Mouse (Mus musculus): ENCODE data around the gene Gm17651. TPM values are rescaled to one million over a fixed set of nuclear protein-coding genes. Genes with fewer than 3 reads are reported as not detected.
A peak's percentile ranks its signal among the peaks of the same experiment; 100 is the strongest.

The Gm17651 gene
- total RNA-seq (2021): not detected
- long read RNA-seq, experiment 1: 0 reads
- long read RNA-seq, experiment 2: 0 reads

DNA sequence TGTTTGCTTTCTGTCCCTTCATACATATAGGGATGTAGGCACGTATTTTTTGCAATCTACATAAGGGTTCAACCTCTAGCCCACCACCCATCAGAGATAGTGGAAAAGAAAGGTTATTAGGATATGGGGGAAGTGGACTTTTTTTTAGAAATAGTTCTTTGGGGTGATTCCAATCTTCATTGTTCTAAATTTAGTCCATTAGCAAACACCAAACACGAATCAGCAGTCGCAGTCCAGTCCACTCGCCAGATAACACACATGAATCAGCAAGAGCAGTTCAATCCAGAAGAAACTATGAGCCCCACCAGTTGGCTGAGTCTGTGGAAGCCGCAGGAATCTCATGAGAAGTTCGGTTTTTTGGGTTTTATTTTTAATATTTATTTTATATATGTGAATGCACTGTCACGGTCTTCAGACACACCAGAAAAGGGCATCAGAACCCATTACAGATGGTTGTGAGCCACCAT, at the start of gene Gm17651:
Gm17651 (minus strand) TSS at position 51 of the 467 bp plus-strand sequence.
- Histone ChIP-seq H3K27ac (no peak within 1 kb of the TSS), H3K4me3 (no peak within 1 kb of the TSS)
- no peak for DNase-seq (ENCODE audit: low spot score in 2 of 2)
- no peak for TF ChIP-seq CTCF (conservative IDR thresholded peaks at IDR 0.05)

DNA sequence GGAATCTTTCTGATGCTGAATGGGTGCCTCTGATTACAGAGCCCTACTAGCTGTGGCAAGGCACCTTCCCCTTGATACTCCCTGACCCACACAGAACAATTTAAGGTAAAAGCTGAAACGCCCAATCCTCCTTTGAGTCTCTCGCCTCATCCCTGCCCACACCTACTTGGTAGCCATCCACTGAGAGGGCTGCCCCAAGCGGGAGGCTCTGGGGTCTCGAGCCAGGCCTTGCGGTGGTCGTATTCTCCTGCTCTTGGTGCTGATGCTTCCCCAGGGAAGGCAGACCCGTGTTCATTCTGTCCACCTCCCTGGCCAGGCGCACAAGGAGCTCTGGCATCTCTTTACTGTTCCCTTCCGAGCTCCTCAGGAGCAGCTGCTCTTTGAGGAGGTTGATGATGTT, 44.6 kb upstream of the Gm17651 start:
- no peak for TF ChIP-seq CTCF (conservative IDR thresholded peaks at IDR 0.05)
- no peak for DNase-seq (ENCODE audit: low spot score in 2 of 2)
- Histone ChIP-seq H3K27ac (no peak overlapping the region), H3K4me3 (no peak overlapping the region)

DNA sequence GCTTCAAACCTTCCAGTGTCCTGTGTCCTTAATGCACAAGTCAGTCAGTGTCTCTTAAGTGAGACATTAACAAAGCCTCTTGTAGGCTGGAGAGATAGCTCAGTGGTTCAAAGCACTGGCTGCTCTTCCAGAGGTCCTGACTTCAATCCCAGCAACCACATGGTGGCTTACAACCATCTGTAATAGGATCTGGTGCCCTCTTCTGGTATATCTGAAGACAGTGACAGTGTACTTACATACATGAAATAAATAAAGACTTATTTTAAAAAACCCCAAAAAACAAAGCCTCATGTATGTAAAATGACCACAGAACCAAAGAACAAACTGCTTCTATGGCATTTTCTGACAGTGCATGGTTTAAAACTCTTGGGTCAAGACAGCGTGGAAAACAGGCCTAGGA, 41.4 kb upstream of the Gm17651 start:
- no peak overlapping the region for H3K27ac ChIP-seq
- peak; percentile 52 for TF ChIP-seq CTCF (conservative IDR thresholded peaks at IDR 0.05)
- DNase-seq (ENCODE audit: low spot score in 2 of 2): no peak
- H3K4me3 ChIP-seq: no peak overlapping the region

DNA sequence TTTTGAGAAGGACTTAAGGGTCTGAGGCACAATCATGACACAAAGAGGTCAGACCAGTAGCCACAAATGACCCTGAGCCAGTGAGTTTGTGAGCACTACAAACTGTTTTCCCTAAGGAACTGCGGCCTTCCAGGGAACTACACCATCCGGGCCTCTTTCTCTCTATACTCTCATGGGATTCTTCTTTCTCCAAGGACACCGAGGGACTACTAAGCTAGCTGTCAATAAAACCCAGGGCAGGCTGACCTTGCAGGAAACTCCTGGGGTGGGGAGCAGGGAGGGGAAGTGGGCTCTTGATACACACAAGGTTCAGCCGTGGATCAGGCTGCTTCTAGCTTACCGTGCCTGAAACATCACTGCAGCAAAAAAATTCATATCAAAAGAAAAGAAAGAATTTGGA, 36.4 kb upstream of the Gm17651 start:
- TF ChIP-seq CTCF (conservative IDR thresholded peaks at IDR 0.05): no peak
- DNase-seq (ENCODE audit: low spot score in 2 of 2): no peak
- Histone ChIP-seq H3K27ac (no peak overlapping the region), H3K4me3 (no peak overlapping the region)

DNA sequence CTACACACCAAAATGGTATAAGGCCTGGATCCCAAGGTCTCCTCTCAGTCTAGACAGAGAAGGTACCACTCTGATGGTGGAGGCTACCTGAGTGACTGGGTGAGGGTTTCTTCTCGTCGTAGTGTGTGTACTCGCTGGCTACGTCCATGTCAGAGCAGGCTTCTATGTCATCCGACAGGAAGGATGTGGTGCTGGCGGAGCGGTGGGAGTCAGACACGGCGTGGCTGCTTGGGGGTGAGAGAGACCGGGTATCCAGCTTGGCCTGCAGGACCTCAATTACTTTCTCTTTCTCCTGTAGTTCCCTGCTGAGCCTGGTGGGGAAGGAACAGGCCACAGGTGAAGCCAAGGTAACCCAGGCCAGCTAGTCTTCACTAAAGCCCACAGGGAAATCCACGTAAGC, 35.6 kb upstream of the Gm17651 start:
- DNase-seq (ENCODE audit: low spot score in 2 of 2): no peak
- Histone ChIP-seq H3K4me3 (no peak overlapping the region), H3K27ac (no peak overlapping the region)
- TF ChIP-seq CTCF (conservative IDR thresholded peaks at IDR 0.05): no peak

DNA sequence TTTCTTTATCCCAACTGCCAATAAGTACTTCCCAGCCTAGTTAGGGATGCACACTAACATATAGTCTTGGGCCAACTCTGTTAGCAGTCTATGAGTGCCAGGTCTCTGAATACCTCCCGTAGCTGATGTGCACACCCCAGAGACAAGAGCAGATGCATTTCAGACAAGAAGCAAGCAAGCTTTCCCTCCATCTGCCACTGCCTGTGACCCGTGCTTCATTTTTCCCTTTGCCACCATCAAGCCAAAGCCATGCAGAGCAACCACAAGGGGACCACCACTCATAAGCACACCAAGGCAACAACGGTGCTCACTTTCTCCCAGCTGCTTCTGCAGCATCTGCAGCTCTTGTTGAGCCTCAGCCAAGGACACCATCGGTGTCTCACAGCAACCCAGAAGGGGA, 32.1 kb upstream of the Gm17651 start:
- DNase-seq (ENCODE audit: low spot score in 2 of 2): no peak
- no peak overlapping the region for H3K4me3 ChIP-seq
- H3K27ac ChIP-seq: no peak overlapping the region
- TF ChIP-seq CTCF (conservative IDR thresholded peaks at IDR 0.05): no peak

DNA sequence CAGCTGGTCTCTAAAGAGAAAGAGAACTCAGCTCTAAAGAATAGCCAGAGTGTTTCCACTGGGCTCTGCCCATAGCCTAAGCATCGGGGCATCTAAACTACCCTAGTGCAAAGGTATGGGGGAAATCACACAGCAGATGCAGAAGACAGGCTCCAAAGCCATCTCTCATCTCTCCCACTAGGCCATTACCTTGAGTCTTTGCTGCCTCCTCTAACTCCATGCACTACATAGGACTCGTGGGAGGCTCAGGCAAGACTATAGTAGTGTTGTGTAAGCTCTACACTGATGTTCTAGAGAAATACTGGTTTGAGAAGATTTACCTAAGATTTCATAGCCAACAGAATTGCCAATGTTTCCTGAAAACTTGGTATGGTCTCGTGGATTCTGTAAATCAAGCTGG, 31.0 kb upstream of the Gm17651 start:
- no peak for TF ChIP-seq CTCF (conservative IDR thresholded peaks at IDR 0.05)
- H3K27ac ChIP-seq: no peak overlapping the region
- no peak for DNase-seq (ENCODE audit: low spot score in 2 of 2)
- H3K4me3 ChIP-seq: no peak overlapping the region

DNA sequence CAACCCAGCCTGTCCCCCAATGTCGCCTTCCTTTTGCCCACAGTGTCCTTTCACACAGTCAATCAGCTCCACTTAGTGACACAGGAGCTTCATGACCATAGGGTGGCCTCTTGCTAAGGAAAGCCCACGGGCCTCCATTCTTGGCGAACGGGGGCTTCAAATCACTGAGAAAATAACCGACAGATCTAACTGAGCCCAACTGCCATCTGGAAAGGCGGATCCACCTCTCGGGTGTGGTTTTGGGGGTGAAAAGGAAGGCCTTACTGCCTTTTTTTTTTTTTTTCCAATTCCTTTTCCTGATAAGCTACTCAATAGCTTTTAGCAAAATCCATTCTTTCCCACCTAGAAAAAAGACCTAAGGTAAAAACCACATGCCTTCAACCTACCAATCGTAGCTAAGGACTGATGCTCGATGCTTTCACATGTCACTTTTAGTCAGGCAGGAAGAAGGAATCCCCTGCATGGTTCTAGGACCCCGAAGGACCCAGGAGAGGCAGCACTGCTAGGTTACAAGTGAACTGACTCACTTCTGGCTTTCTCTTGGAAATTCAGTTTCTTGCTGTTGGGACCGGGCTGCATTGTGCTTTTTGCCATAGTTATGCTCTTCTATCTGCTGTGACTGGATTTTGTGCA, 28.1 kb upstream of the Gm17651 start:
- TF ChIP-seq CTCF (conservative IDR thresholded peaks at IDR 0.05): no peak
- Histone ChIP-seq H3K27ac (no peak overlapping the region), H3K4me3 (no peak overlapping the region)
- DNase-seq (ENCODE audit: low spot score in 2 of 2): no peak

DNA sequence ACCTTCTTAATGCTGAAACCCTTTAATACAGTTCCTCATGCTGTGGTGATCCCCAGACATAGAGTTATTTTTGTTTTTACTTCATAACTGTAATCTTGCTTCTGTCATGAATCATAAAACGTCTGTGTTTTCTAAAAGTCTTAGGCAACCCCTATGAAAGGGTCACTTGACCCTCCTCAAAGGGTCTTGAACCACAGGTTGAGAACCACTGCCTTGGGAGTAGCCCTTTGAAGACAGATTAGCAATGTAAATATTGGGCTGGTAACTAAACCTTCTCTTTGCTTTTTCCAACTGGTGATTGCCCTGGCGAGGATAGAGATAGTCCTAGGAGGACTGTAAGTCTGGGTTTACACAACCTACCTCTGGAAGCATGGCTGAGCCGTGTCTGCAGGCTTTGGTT, 26.7 kb upstream of the Gm17651 start:
- H3K27ac ChIP-seq: no peak overlapping the region
- TF ChIP-seq CTCF (conservative IDR thresholded peaks at IDR 0.05): no peak
- no peak for DNase-seq (ENCODE audit: low spot score in 2 of 2)
- no peak overlapping the region for H3K4me3 ChIP-seq

DNA sequence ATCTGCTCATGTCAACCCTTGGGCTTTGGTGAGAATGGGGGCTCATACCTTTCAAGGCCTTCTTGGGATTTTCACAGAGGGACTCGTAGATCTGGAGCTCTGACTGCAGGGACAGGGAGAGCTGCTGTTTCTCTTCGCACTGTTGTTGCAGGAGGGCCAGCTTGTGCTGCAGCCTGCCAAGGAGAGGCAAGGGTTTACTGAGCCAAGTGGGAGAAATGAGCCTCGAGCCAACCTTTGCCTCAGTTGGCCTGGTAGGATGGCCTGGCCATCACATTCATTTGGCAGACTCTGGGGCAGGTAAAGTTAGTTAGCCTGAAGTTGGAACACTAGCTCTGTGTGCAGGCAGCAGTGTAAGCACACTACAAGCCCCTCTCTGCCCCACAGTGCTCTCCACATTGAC, 24.6 kb upstream of the Gm17651 start:
- DNase-seq (ENCODE audit: low spot score in 2 of 2): no peak
- TF ChIP-seq CTCF (conservative IDR thresholded peaks at IDR 0.05): no peak

DNA sequence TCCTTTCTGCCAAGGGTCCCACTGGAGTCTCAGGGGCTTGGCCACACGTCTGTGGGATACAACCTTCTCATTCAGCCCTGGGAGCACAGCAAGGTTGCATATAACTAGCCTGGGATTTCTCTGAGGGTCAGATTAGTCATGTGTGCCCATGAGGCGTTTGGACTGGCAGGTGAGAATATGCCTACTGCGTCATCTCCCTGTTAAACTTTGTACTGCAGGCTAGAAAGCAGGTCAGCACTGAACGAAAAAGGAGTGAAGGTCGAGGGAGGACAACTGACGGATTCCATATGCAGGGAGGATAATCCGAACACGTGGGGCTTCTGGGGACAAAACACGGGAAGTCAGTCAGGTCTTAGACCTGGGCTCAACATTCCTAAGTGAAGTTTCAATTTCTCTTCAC, 22.8 kb upstream of the Gm17651 start:
- DNase-seq (ENCODE audit: low spot score in 2 of 2): no peak
- TF ChIP-seq CTCF (conservative IDR thresholded peaks at IDR 0.05): no peak
- Histone ChIP-seq H3K27ac (no peak overlapping the region), H3K4me3 (no peak overlapping the region)

More for the DNA sequence above, 24.6 kb upstream of the Gm17651 start:
- H3K27ac ChIP-seq: no peak overlapping the region
- no peak overlapping the region for H3K4me3 ChIP-seq

DNA sequence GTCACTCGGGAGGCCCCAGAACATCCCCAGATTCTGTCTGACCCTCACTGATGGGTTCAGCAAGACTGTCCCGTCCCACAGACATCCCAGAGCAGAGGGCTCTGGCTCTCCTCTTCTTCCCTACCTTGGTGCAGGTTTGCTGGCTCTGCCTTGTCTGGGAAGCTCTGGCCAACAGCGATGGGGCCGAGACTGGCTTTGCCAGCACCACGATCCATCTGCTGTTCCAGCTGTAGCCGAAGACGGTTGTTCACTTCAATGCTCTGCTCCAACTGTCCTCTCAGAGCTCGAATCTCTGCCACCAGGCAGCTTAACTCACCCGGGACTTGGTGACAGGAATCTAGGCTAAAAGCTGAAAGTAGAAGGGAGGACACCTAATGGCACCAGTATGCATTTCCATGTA, 22.4 kb upstream of the Gm17651 start:
- TF ChIP-seq CTCF (conservative IDR thresholded peaks at IDR 0.05): no peak
- DNase-seq (ENCODE audit: low spot score in 2 of 2): no peak
- Histone ChIP-seq H3K27ac (no peak overlapping the region), H3K4me3 (no peak overlapping the region)

DNA sequence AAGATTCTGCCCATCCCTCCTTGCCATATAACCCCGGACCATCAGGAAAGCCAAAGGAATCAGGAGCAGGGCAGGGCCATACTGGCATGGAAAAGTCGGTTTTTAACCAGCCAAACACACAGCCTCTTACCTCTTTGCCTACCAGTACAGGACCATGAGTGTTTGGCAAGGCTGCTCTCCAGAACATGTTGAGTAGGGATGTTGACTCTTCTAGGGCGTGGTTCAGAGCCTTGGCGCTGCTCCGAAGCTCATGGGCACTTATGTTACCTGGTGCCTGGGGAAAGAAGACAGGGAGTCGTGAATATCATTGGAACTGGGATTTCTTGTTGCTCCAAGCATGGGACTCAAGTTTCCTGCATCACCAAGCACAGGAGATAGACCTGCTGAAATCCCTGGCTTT, 19.3 kb upstream of the Gm17651 start:
- DNase-seq (ENCODE audit: low spot score in 2 of 2): no peak
- Histone ChIP-seq H3K4me3 (no peak overlapping the region), H3K27ac (no peak overlapping the region)
- TF ChIP-seq CTCF (conservative IDR thresholded peaks at IDR 0.05): no peak

DNA sequence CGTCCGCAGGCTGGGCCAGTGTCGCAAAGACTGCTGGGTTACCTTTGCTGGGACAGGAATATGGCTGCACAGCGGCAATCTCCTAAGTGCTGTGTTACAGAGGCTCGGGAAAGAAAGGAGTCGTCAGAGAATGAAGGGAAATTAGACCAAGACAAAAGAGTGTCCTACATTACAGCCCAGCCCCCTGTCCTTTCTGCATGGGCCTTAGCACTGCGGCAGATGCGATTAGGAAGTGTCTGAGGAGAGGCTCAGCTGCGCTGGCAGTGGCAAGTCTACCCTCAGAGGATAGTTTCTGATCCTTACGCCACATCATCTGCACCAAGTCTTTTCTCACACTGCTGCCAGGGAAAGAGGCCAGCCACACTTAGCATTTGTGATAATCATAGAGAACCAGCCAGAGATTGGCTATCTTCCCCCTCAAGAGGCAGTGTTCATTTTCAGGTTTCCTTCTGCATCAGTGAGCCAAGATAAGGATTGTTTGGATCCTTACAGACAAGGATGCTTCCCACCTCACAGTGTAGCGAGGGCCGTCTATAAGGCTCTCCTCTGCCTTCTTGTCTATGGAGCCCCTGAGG, 17.0 kb upstream of the Gm17651 start:
- Histone ChIP-seq H3K4me3 (no peak overlapping the region), H3K27ac (peak overlapping the region; percentile 46; the same call in 1 of the 2 replicates)
- no peak for TF ChIP-seq CTCF (conservative IDR thresholded peaks at IDR 0.05)
- no peak for DNase-seq (ENCODE audit: low spot score in 2 of 2)

Data from layer of hippocampus, adult 2 months (tissue).